Mouse (Mus musculus) kidney, postnatal 25 days (tissue): Measurements from ENCODE around the gene Loxl4.

Experiments
- DNase-seq, 2 experiments: peaks; one replicate each; pipeline ENCODE4 v3.0.0; 2021; ENCODE audit warnings: mixed read lengths in 2 of 2

Gene Loxl4

DNA sequence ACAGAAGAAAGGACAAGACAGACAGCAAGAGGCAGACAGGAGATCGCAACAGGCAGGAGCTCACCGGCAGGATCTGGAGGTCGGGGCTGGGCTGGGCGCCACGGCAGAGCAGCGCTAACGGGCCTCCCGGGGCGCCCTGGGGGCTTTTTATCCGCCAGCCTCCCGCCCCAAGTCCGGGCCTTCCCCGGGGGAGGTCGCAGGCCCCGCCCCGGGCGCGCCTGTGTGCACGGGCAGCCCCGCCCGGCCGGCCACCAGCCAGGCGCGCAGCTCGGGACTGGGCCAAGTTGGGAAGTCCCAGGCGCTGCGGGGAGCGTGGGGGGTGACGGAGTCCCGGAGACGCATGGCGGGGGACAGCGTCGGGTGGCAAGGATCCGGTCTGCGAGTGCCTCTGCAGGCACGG lies at the start of gene Loxl4:
Gene Loxl4, minus strand, starts transcription at position 160 of the 400 bp plus-strand sequence.
- DNase-seq = peak; percentile 72 to 86

GRCm38 (mm10) chr19:42661430-42662164 lies 49.0 kb upstream of the Loxl4 start:
- DNase-seq = peak; percentile 33 to 46

GRCm38 (mm10) chr19:42660244-42660565 lies 47.6 kb upstream of the Loxl4 start:
- no peak for DNase-seq

GRCm38 (mm10) chr19:42659354-42660243 lies 47.0 kb upstream of the Loxl4 start:
- DNase-seq = peak; percentile 41 to 83

- DNase-seq = no peak
Observed at GRCm38 (mm10) chr19:42658435-42659135, 46.0 kb upstream of the Loxl4 start.

DNA sequence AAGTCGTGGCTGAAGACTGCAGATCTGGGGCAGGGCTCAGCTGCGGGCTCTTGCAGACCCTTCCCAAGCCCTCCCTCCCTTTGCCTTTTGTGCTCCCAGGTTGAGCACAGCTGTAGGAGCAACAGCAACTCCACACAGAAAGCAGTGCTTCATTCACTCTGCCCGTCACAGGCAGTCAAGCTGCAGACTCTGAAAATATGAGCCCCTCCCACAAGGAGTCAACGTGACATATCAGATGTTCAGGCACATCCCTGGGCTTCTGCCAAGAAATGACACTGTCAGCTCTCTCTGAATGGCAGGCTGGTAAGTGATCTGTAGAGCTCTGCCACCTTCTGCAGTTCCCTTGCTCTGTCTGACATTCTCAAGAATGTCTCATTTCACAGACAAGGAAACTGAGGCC lies 45.2 kb upstream of the Loxl4 start:
- peak in 1 of 2 experiments; percentile 23 for DNase-seq

DNA sequence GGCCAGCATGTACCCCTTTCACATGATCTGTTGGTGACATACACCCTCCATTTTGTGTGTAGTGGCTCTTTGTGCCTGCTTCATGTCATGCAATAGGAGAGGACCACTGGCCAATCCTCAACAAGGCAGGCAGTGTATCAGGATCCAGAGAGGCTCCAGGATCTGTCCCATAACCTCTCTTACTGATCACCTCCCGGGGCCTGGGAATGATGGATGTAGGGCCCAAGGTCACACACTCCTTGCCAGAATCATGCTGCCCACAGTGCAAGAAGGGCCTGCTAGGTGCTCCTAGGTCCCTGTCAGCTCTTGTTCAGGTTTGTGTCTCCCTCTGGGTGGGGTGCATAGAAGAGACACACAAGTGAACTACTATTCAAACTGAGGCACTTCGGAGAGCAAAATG lies 44.7 kb upstream of the Loxl4 start:
- DNase-seq = peak in 1 of 2 experiments; percentile 15

- peak; percentile 70 to 82 for DNase-seq
Observed at GRCm38 (mm10) chr19:42655006-42655405, 42.4 kb upstream of the Loxl4 start.

DNA sequence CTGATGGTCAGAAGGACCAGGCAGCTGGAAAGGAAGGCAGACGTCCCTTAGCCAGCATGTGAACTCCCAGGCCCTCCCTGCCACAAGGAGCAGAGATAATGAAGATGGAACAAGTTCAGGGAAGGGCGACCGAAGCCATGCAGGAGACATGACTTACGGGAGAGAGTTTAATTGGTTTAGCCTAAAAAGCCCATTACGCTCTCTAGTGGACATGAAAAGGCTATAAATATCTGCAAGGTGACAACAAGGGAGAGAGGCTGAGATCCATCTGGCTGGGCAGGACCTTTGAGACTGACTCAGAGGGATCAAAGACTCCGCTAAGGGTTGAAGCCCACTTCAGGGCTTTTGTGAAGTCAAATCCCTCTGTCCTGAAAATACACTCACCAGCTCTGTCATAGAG lies 40.5 kb upstream of the Loxl4 start:
- peak in 1 of 2 experiments; percentile 26 for DNase-seq

DNA sequence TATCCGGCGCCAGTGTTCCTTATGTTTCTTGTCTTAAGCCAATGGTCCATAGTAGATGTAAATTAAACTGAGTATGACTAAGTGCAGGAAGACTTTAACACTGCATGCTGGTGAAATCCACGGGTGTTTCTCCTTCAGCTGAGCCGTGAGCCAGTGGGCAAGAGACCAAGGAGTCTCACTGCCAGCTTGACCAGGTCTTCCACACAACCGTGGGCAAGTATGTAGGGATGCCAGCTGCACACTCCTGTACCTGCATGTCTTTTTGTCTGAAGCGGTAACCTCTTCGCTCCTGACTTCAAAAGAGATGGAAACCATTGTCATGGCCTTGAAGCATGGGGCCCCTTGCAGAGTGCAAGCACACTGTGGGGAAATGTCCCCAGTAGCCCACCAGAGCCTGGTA lies 39.8 kb upstream of the Loxl4 start:
- no peak for DNase-seq

- no peak for DNase-seq
Observed at GRCm38 (mm10) chr19:42640211-42640610, 27.6 kb upstream of the Loxl4 start.

- DNase-seq = no peak
Observed at GRCm38 (mm10) chr19:42639544-42639943, 26.9 kb upstream of the Loxl4 start.

DNA sequence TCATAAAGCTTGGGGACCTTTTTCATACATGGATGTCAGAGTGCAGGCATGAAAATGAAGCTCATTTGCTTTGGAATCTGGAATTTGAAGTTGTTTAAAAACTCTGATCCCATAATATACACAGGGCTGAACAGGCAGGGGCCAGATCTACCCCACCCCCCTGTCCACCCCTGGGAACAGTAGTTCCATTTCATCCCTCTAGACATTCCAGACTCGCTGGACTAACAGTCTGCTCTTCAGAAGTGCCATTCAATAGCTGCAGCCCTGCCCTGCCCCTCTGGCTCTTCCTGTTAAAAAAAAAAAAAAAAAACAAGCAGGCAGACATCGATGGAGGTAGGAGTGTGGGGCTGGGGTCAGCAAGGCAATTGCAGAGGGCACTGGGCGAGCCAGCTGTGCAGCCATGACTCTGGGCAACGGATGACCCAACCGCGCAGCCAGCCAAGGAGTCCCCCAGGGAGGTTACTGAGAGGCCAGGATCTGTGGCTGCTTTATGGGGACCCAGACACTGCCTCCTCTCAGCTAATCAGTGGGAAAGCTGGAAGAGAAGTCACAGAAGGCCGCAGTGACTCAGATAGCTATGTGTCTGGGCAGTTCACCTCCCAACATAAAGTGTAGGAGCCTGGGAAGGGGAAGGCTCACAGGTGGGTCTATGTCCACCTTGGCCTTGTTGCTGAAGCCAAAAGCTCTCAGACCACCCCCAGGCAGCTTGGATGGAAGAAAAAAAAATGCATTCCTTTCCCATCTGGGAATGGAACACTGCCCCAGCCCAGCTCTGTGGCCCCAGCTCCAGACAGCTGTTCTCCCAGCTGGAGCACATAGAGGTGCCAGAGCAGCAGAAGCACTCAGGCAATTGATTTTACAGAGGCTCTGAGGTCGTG lies 26.2 kb upstream of the Loxl4 start:
- DNase-seq = no peak

- DNase-seq = peak; percentile 26 to 56
Observed at GRCm38 (mm10) chr19:42636631-42637030, 24.0 kb upstream of the Loxl4 start.

DNA sequence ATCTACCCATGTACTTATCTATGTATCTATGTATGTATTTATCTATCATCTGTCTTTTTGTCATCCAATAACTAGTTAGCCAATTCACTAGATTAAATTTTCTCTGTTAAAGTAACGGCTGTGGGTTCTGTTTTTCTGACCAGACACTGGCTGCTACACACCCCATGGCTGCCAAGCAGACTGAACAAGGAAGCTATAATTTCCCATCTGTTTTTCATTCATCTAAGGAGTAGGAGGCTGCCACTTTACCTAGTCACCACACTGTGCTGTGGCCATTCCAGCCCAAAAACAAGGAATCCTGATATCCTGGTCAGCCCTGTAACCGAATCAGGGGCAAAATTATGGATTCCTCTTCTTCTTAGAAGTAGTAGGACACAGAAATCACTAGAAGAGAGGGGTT lies 21.0 kb upstream of the Loxl4 start:
- DNase-seq = no peak

DNA sequence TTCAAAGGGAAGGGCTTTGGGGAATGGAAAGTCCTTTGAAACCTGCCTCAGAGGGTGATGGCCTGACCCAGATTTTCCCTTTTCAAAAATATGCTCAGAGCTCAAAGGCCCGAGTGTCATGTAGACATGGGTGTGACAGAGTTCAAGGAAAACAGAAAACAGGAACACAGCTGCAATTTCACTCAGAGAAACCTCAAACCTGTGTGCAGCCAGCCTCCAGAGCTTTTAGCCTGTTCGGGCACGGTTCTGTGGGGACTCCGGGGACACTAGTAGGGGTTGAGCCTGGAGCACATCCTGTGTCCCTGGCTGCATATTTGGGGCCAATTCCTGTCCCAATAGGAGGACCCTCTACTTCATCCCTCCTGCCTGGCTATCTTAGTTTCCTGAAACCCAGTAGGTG lies 19.7 kb upstream of the Loxl4 start:
- DNase-seq = no peak

GRCm38 (mm10) chr19:42631541-42631961 lies 18.9 kb upstream of the Loxl4 start:
- DNase-seq = peak; percentile 70 to 73

GRCm38 (mm10) chr19:42628068-42628467 lies 15.5 kb upstream of the Loxl4 start:
- peak; percentile 79 to 88 for DNase-seq

DNA sequence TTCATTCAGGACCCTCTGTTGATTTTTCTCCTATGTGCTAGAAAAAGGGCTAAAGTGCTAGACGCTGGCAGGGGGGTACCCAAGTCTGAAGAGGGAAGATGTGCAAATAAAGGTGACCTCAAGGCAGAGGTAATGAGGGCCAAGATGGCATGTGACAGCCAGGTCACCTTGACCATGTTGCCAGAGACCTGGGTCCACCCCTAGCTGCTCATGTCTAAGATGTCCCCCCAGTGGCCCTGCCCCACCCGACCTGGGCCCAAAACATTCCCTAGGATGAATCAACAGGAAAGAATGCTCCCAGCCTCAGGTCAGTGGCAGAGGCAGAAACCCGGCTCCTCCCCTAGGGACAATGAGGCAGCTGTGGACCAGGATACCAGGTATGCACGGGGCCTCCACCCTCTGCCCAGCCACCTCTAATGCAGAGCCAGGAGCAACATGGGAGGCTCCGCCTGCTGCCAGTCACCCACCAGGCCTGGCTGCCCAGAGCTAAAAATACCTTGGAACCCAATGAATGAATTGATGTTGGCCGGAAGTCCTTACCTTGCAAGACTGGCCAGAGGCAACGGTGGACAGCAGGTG lies 1.1 kb upstream of the Loxl4 start:
- DNase-seq = no peak

- peak; percentile 30 to 58 for DNase-seq
Observed at GRCm38 (mm10) chr19:42613116-42613515, 503 bp upstream of the Loxl4 start.

DNA sequence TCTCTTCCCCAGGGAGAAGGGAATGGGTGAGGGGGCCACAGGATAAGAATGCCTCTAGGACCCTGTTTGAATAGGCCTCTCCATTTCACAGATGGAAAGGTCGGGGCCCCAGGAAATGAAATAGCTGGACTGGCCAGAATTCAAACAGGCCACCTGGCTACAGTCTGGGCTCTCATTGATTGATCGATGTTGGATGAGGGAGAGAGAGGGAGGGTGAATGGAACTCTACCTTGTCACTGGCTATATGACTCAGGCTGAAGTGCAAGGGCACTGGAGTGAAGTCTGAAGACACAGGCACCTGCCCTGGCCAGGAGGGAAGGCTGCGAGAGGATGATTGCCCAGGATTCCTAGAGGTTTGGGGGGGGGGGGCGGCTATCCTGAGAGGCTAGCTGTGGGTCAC lies 867 bp downstream of the Loxl4 start:
- DNase-seq = no peak

GRCm38 (mm10) chr19:42609716-42610115 lies 2.9 kb downstream of the Loxl4 start:
- no peak for DNase-seq
